Mouse (Mus musculus) limb, embryonic 12.5 days (tissue): ENCODE results near the gene Trp53i11. TPM values are rescaled to one million over a fixed set of nuclear protein-coding genes. Genes with fewer than 3 reads are reported as not detected.
A peak's percentile ranks its signal among the peaks of the same experiment; 100 is the strongest.

ENCODE experiments used
- ATAC-seq: fragments of 200-750 bp; cut with Nextera tagmentation; 2 replicates; pipeline ENCODE4 v1.8.0; 2017; ENCODE audit warnings: low read depth, moderate TSS enrichment; ENCODE audit not compliant: insufficient number of reproducible peaks, insufficient read depth, low FRiP score, low TSS enrichment
- H3K27ac ChIP-seq: fragments of 300-500 bp; sonication (generic); 2 replicates; pipeline ENCODE4 v1.5.1; 2016; ENCODE audit warnings: mild to moderate bottlenecking, moderate library complexity
- H3K27me3 ChIP-seq: fragments of 300-500 bp; sonication (generic); 2 replicates; pipeline ENCODE4 v1.6.1; 2016; ENCODE audit warnings: mild to moderate bottlenecking, moderate library complexity
- H3K36me3 ChIP-seq: fragments of 300-500 bp; sonication (generic); 2 replicates; pipeline ENCODE4 v1.6.1; 2016; ENCODE audit warnings: mild to moderate bottlenecking, moderate library complexity
- H3K4me1 ChIP-seq: fragments of 300-500 bp; sonication (generic); replicated peaks from 2 replicates; pipeline ENCODE4 v1.6.1; 2016
- H3K4me2 ChIP-seq: fragments of 300-500 bp; sonication (generic); 2 replicates; pipeline ENCODE4 v1.6.1; 2016; ENCODE audit warnings: mild to moderate bottlenecking, moderate library complexity
- H3K4me3 ChIP-seq: fragments of 300-500 bp; sonication (generic); replicated peaks from 2 replicates; pipeline ENCODE4 v1.5.1; 2016; ENCODE audit warnings: mild to moderate bottlenecking
- H3K9ac ChIP-seq: fragments of 300-500 bp; sonication (generic); replicated peaks from 2 replicates; pipeline ENCODE4 v1.6.1; 2016; ENCODE audit warnings: mild to moderate bottlenecking, moderate library complexity
- H3K9me3 ChIP-seq: fragments of 300-500 bp; sonication (generic); 2 replicates; pipeline ENCODE4 v1.6.1; 2016; ENCODE audit warnings: mild to moderate bottlenecking, moderate library complexity
- WGBS: fragments of 180-500 bp; shearing (Covaris S2); methylation state at CpG from one replicate; pipeline ENCODE4 v1.1.7; 2016; 5-methylcytosine and 5-hydroxymethylcytosine counted together
- polyA plus RNA-seq: library from polyadenylated mRNA; unstranded; fragments of >200 nt; fragmentation: Nextera tagmentation; extraction: Ambion mirVana; gene quantifications from 2 replicates; pipeline ENCODE4 v1.2.1, GENCODE M21; 2016

The Trp53i11 gene
- polyA plus RNA-seq, 1 experiment from 2014 or later = 16.4 TPM

- under 1% methylated on average over 53 of the region's 53 CpGs for WGBS
- Histone ChIP-seq H3K36me3 (no peaks in the 10 kb centered on the region), H3K27ac (peak overlapping the region; percentile 41; the same call in 1 of the 2 replicates), H3K9ac (peak overlapping the region; percentile 74), H3K4me2 (peak overlapping the region; percentile 100), H3K4me1 (peaks cover 30% of the 10 kb centered on the region), H3K9me3 (no peaks in the 10 kb centered on the region), H3K27me3 (peaks cover 65% of the 10 kb centered on the region), H3K4me3 (peak overlapping the region; percentile 73)
- ATAC-seq = no peak
Measured at GRCm38 (mm10) chr2:93188020-93188760, 842 bp downstream of the Trp53i11 start.

- H3K36me3 ChIP-seq = no peaks in the 10 kb centered on the region
- peaks cover 30% of the 10 kb centered on the region for H3K4me1 ChIP-seq
- 7% methylated on average over 19 of the region's 19 CpGs for WGBS
- H3K27ac ChIP-seq = peak overlapping the region; percentile 41; the same call in 1 of the 2 replicates
- H3K27me3 ChIP-seq = peaks cover 58% of the 10 kb centered on the region
- peak overlapping the region; percentile 73 for H3K4me3 ChIP-seq
- H3K9ac ChIP-seq = peak overlapping the region; percentile 74
- H3K4me2 ChIP-seq = peak overlapping the region; percentile 100
- ATAC-seq = no peak
- no peaks in the 10 kb centered on the region for H3K9me3 ChIP-seq
Measured at GRCm38 (mm10) chr2:93188761-93189458, 1.6 kb downstream of the Trp53i11 start.

GRCm38 (mm10) chr2:93190771-93191487 is 3.6 kb downstream of the Trp53i11 start:
- Histone ChIP-seq H3K4me1 (peaks cover 30% of the 10 kb centered on the region), H3K9me3 (no peaks in the 10 kb centered on the region), H3K27ac (no peak overlapping the region), H3K4me3 (no peak overlapping the region), H3K27me3 (peaks cover 38% of the 10 kb centered on the region), H3K36me3 (no peaks in the 10 kb centered on the region), H3K4me2 (no peak overlapping the region), H3K9ac (no peak overlapping the region)
- WGBS = 27% methylated on average over 9 of the region's 9 CpGs
- no peak for ATAC-seq

GRCm38 (mm10) chr2:93191488-93192181 is 4.3 kb downstream of the Trp53i11 start:
- no peak overlapping the region for H3K4me2 ChIP-seq
- H3K4me1 ChIP-seq = peaks cover 30% of the 10 kb centered on the region
- WGBS = 81% methylated on average over 14 of the region's 14 CpGs
- no peak overlapping the region for H3K9ac ChIP-seq
- no peak for ATAC-seq
- no peak overlapping the region for H3K4me3 ChIP-seq
- H3K36me3 ChIP-seq = no peaks in the 10 kb centered on the region
- H3K27ac ChIP-seq = no peak overlapping the region
- no peaks in the 10 kb centered on the region for H3K9me3 ChIP-seq
- H3K27me3 ChIP-seq = peaks cover 31% of the 10 kb centered on the region

GRCm38 (mm10) chr2:93192182-93192560 is 4.8 kb downstream of the Trp53i11 start:
- Histone ChIP-seq H3K27me3 (peaks cover 26% of the 10 kb centered on the region), H3K27ac (no peak overlapping the region), H3K36me3 (no peaks in the 10 kb centered on the region), H3K4me3 (no peak overlapping the region), H3K4me1 (peaks cover 30% of the 10 kb centered on the region), H3K9me3 (no peaks in the 10 kb centered on the region), H3K4me2 (no peak overlapping the region), H3K9ac (0 out of 2 replicates have a peak overlapping the region, but pooled peaks have one; percentile 8)
- no peak for ATAC-seq
- 63% methylated on average over 9 of the region's 9 CpGs for WGBS

GRCm38 (mm10) chr2:93192671-93193080 is 5.3 kb downstream of the Trp53i11 start:
- H3K4me3 ChIP-seq = no peak overlapping the region

GRCm38 (mm10) chr2:93193806-93194205 is 6.5 kb downstream of the Trp53i11 start:
- no peaks in the 10 kb centered on the region for H3K36me3 ChIP-seq
- H3K4me3 ChIP-seq = no peak overlapping the region
- H3K9me3 ChIP-seq = no peaks in the 10 kb centered on the region
- no peak overlapping the region for H3K27ac ChIP-seq
- no peak for ATAC-seq
- H3K4me2 ChIP-seq = no peak overlapping the region
- H3K4me1 ChIP-seq = peaks cover 25% of the 10 kb centered on the region
- WGBS = 68% methylated on average over 4 of the region's 4 CpGs
- peaks cover 12% of the 10 kb centered on the region for H3K27me3 ChIP-seq
- no peak overlapping the region for H3K9ac ChIP-seq

More at GRCm38 (mm10) chr2:93192671-93193080, 5.3 kb downstream of the Trp53i11 start:
- Histone ChIP-seq H3K4me2 (no peak overlapping the region), H3K4me1 (peaks cover 30% of the 10 kb centered on the region), H3K36me3 (no peaks in the 10 kb centered on the region), H3K9me3 (no peaks in the 10 kb centered on the region), H3K27ac (no peak overlapping the region), H3K27me3 (peaks cover 21% of the 10 kb centered on the region), H3K9ac (0 out of 2 replicates have a peak overlapping the region, but pooled peaks have one; percentile 8)
- no peak for ATAC-seq
- 7% methylated on average over 6 of the region's 6 CpGs for WGBS

GRCm38 (mm10) chr2:93198846-93199245 is 11.5 kb downstream of the Trp53i11 start:
- Histone ChIP-seq H3K36me3 (peaks cover 9% of the 10 kb centered on the region; the same call in 1 of the 2 replicates), H3K27ac (no peak overlapping the region), H3K4me1 (peaks cover 5% of the 10 kb centered on the region), H3K4me2 (no peak overlapping the region), H3K4me3 (no peak overlapping the region), H3K27me3 (no peaks in the 10 kb centered on the region), H3K9me3 (no peaks in the 10 kb centered on the region), H3K9ac (no peak overlapping the region)
- 24% methylated on average over 3 of the region's 3 CpGs for WGBS
- ATAC-seq = no peak

- Histone ChIP-seq H3K27ac (no peak overlapping the region), H3K9me3 (no peaks in the 10 kb centered on the region), H3K4me3 (no peak overlapping the region), H3K4me1 (peaks cover 5% of the 10 kb centered on the region), H3K9ac (no peak overlapping the region), H3K27me3 (no peaks in the 10 kb centered on the region), H3K36me3 (peaks cover 9% of the 10 kb centered on the region; the same call in 1 of the 2 replicates), H3K4me2 (no peak overlapping the region)
- ATAC-seq = peak; percentile 50; the same call in 1 of the 2 replicates
- 48% methylated on average over 13 of the region's 13 CpGs for WGBS
Measured at GRCm38 (mm10) chr2:93199531-93199974, 12.2 kb downstream of the Trp53i11 start.

- Histone ChIP-seq H3K4me3 (no peak overlapping the region), H3K4me1 (peaks cover 5% of the 10 kb centered on the region), H3K9me3 (no peaks in the 10 kb centered on the region), H3K27ac (no peak overlapping the region), H3K27me3 (no peaks in the 10 kb centered on the region), H3K9ac (no peak overlapping the region), H3K4me2 (no peak overlapping the region), H3K36me3 (peaks cover 17% of the 10 kb centered on the region; the same call in 1 of the 2 replicates)
- ATAC-seq = no peak
- 78% methylated on average over 10 of the region's 10 CpGs for WGBS
Measured at GRCm38 (mm10) chr2:93200681-93201340, 13.5 kb downstream of the Trp53i11 start.
